Mouse (Mus musculus) hindbrain, embryonic 10.5 days (tissue): Measurements from ENCODE around the gene Crnkl1. TPM values are rescaled to one million over a fixed set of nuclear protein-coding genes. Genes with fewer than 3 reads are reported as not detected.

Experiments used
- DNase-seq: peaks from one replicate; pipeline ENCODE4 v3.0.0-alpha.2; 2017; ENCODE audit warnings: low spot score
- H3K27ac ChIP-seq: fragments of 300-500 bp; sonication (generic); 2 replicates; pipeline ENCODE4 v1.5.1; 2016; ENCODE audit warnings: mild to moderate bottlenecking, moderate library complexity
- H3K27me3 ChIP-seq: fragments of 300-500 bp; sonication (generic); 2 replicates; pipeline ENCODE4 v1.6.1; 2016; ENCODE audit warnings: mild to moderate bottlenecking; ENCODE audit not compliant: poor library complexity, insufficient read depth, severe bottlenecking
- H3K36me3 ChIP-seq: fragments of 300-500 bp; sonication (generic); 2 replicates; pipeline ENCODE4 v1.6.1; 2016; ENCODE audit warnings: mild to moderate bottlenecking, moderate library complexity
- H3K4me1 ChIP-seq: fragments of 300-500 bp; sonication (generic); replicated peaks from 2 replicates; pipeline ENCODE4 v1.6.1; 2016; ENCODE audit warnings: mild to moderate bottlenecking
- H3K4me3 ChIP-seq: fragments of 300-500 bp; sonication (generic); 2 replicates; pipeline ENCODE4 v1.5.1; 2016; ENCODE audit warnings: mild to moderate bottlenecking, moderate library complexity
- H3K9me3 ChIP-seq: fragments of 300-500 bp; sonication (generic); 2 replicates; pipeline ENCODE4 v1.6.1; 2016; ENCODE audit warnings: mild to moderate bottlenecking, moderate library complexity
- WGBS: fragments of 180-500 bp; shearing (Covaris S2); methylation state at CpG from one replicate; pipeline ENCODE4 v1.1.7; 2016; 5-methylcytosine and 5-hydroxymethylcytosine counted together
- polyA plus RNA-seq: library from polyadenylated mRNA; unstranded; fragments of >200 nt; fragmentation: Nextera tagmentation; extraction: Ambion mirVana; gene quantifications from 2 replicates; pipeline ENCODE4 v1.2.1, GENCODE M21; 2016

Crnkl1 gene
- polyA plus RNA-seq, result 26.7 and 33.6 TPM in 2 replicates

DNA sequence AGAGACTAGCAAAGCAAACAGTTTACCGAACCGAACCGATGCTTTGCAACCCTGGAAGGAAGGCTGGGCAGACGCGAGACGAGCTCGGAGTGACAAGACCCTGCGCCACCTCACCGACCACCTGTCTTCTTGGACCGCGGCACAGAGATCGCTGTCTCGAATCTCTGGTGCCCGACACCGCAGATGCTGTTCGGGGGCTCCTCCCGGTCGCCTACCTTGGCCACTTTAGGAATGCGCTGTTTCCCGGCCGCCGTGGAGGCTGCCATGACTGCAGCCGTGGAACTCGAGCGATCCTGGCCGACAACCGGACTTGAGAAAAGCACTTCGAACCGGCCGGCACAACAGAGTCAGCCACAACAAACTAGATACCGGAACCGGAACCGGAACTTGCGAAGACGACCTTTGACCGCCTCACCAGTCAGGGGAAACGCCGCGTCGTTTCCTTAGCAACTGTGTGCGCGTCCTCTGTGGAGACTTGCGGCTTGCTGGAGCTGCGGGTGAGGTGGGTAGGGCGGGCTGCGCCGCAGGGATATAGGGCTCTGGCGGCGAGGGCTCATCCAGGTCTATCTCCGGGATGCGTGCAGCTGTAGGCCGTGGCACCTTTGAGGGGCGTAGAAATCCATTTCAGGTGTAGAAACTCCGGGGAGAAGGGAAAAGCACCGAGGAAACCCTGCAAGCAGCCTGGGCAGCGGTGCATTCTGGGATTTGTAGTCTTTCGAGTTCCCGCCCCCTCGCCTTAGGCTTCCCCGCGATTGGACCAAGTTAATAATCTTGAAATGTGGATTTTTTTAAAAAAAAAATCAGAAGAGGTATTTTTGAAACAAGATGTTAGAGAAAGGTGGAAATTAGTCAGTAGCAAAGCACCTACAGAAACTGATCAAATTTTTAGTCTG lies at the start of gene Crnkl1, which contains the start of gene Cfap61:
Gene Crnkl1 (minus strand): TSS at position 676 of the 893 bp plus-strand sequence.
Gene Cfap61 (plus strand): TSS at position 446 of the 893 bp plus-strand sequence.
- Histone ChIP-seq H3K27ac (peak within 1 kb of the TSS; percentile 77), H3K9me3 (no peaks in the 10 kb centered on the region), H3K4me1 (peaks cover 12% of the 10 kb centered on the region), H3K36me3 (peaks cover 32% of the 10 kb centered on the region), H3K4me3 (peak within 1 kb of the TSS; percentile 91), H3K27me3 (no peaks in the 10 kb centered on the region)
- WGBS, result under 1% methylated on average over 61 of the region's 61 CpGs
- DNase-seq, result peak; percentile 96

DNA sequence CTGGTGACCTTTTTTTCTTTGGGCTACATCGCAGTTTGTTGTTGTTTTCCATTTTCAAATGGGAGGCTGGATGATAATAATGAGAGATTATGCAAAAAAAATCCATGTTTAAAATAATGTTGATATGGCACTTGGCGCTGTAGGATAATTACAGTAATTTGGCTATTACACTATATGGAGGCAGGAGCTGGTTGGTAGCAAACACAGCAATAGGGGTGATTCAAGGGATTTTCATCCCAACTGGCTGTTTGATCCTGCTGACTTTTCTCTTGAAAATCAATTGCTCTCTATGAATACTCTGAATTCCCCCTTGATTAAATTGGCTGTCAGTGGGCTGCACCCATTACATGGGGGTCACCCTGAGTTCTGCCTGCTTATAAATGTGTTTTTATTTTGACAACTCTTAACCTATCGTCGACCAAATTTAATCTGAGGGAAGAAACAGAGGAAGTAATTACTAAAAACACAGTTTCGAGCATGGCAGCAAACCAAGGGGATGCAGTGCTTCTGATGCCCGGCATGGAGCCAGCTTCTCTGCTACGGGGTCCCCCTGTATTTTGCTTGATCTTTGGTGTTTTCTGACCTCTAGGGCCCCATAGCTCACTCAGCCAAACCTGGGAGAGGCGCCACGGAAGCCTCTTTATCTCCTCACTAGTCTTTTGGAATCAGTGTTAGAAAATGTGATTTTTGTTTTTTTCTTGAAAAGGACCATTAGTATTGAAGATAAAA lies 47.7 kb upstream of the Crnkl1 start:
- H3K36me3 ChIP-seq, result no peaks in the 10 kb centered on the region
- H3K9me3 ChIP-seq, result no peaks in the 10 kb centered on the region
- H3K27me3 ChIP-seq, result no peaks in the 10 kb centered on the region
- no peak overlapping the region; the same call in 1 of the 2 replicates for H3K27ac ChIP-seq
- H3K4me1 ChIP-seq, result peaks cover 29% of the 10 kb centered on the region
- WGBS, result 75% methylated on average over 9 of the region's 9 CpGs
- no peak for DNase-seq
- H3K4me3 ChIP-seq, result no peak overlapping the region

- Histone ChIP-seq H3K4me1 (peaks cover 29% of the 10 kb centered on the region), H3K9me3 (no peaks in the 10 kb centered on the region), H3K36me3 (no peaks in the 10 kb centered on the region), H3K4me3 (no peak overlapping the region), H3K27ac (no peak overlapping the region), H3K27me3 (no peaks in the 10 kb centered on the region)
- DNase-seq, result peak; percentile 27
- WGBS, result 30% methylated on average over 6 of the region's 6 CpGs
These were observed 46.9 kb upstream of the Crnkl1 start for GRCm38 (mm10) chr2:145981699-145982112.

DNA sequence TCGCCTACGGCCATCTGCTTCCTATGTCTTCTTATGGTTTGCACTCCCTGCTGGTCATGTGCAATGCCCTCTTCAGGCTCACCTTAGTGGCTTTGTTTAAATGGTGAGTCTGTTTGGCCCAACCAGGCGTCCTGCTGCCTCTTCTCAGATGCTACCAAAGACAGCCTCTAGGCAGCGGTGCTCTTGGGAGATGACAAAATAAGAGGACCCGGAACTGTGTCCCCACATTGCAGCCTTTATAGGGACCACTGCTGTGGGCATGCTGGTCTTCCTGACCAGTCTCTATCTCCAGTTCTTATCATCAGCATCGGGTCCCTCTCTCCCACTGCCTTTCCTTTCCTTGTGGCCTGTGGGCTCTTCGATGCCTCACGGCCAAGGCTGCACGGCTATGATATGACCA lies 46.1 kb upstream of the Crnkl1 start:
- Histone ChIP-seq H3K27me3 (no peaks in the 10 kb centered on the region), H3K4me1 (peaks cover 29% of the 10 kb centered on the region), H3K4me3 (no peak overlapping the region), H3K27ac (no peak overlapping the region), H3K36me3 (no peaks in the 10 kb centered on the region), H3K9me3 (no peaks in the 10 kb centered on the region)
- 76% methylated on average over 9 of the region's 9 CpGs for WGBS
- no peak for DNase-seq

- H3K4me1 ChIP-seq, result peaks cover 29% of the 10 kb centered on the region
- DNase-seq, result no peak
- H3K36me3 ChIP-seq, result no peaks in the 10 kb centered on the region
- H3K9me3 ChIP-seq, result no peaks in the 10 kb centered on the region
- H3K27ac ChIP-seq, result 0 out of 2 replicates have a peak overlapping the region, but pooled peaks have one; percentile 8
- H3K4me3 ChIP-seq, result no peak overlapping the region
- WGBS, result 73% methylated on average over 4 of the region's 4 CpGs
- H3K27me3 ChIP-seq, result no peaks in the 10 kb centered on the region
These were observed 44.8 kb upstream of the Crnkl1 start for GRCm38 (mm10) chr2:145979616-145980015.

DNA sequence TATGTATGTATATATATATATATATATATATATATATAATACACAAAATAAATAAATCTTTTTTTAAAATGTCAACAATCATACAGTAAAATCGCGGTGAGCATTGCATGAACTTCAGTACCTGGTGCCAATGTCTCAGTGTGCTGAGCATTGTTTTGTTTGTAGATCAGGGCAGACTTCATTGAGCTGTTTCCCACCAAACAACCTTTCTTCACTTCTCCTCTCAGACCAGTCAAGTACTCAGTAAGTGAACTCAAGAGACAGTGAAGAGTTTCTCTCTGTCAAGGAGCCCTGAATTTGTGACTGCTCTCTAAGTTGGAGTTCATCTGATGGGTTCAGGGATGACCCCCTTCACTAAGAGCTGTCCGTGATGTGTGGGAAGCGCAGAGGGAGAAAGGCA lies 37.8 kb upstream of the Crnkl1 start:
- Histone ChIP-seq H3K4me1 (no peaks in the 10 kb centered on the region), H3K27me3 (no peaks in the 10 kb centered on the region), H3K4me3 (no peak overlapping the region), H3K36me3 (no peaks in the 10 kb centered on the region), H3K27ac (no peak overlapping the region), H3K9me3 (no peaks in the 10 kb centered on the region)
- WGBS, result 95% methylated on average over 4 of the region's 4 CpGs
- DNase-seq, result no peak

GRCm38 (mm10) chr2:145971237-145972010 lies 36.6 kb upstream of the Crnkl1 start:
- H3K9me3 ChIP-seq, result no peaks in the 10 kb centered on the region
- no peaks in the 10 kb centered on the region for H3K36me3 ChIP-seq
- H3K4me3 ChIP-seq, result no peak overlapping the region
- no peaks in the 10 kb centered on the region for H3K27me3 ChIP-seq
- no peak overlapping the region for H3K27ac ChIP-seq
- no peaks in the 10 kb centered on the region for H3K4me1 ChIP-seq
- WGBS, result 94% methylated on average over 20 of the region's 20 CpGs
- DNase-seq, result no peak

DNA sequence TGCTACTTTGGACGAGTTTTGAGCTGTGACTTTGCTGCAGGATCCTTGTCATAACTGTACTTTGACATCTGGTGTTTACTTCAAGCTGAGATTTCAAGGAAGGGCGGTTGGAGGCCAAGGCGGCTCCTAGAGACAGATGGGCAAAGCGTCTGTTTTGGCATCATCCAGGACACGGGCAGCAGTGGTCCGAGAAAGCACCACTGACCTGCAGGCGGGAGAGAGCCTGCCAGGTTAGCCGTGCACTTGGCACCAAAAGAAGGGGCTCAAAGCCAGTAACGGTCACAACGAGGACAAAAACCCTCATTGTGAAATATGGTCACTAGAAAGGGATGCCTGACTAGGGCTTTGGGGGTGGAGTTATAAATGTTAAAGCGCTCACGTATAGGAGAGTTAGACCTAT lies 35.9 kb upstream of the Crnkl1 start:
- no peak overlapping the region for H3K4me3 ChIP-seq

GRCm38 (mm10) chr2:145961861-145962260 lies 27.0 kb upstream of the Crnkl1 start:
- H3K4me3 ChIP-seq, result no peak overlapping the region
- DNase-seq, result no peak
- H3K36me3 ChIP-seq, result no peaks in the 10 kb centered on the region
- H3K27me3 ChIP-seq, result peaks cover 4% of the 10 kb centered on the region; the same call in 1 of the 2 replicates
- peaks cover 15% of the 10 kb centered on the region for H3K4me1 ChIP-seq
- whole genome bisulfite sequencing, result 87% methylated on average over 5 of the region's 5 CpGs
- H3K27ac ChIP-seq, result no peak overlapping the region
- H3K9me3 ChIP-seq, result no peaks in the 10 kb centered on the region

More for the DNA sequence above, 35.9 kb upstream of the Crnkl1 start:
- H3K4me1 ChIP-seq, result no peaks in the 10 kb centered on the region
- DNase-seq, result no peak
- no peaks in the 10 kb centered on the region for H3K9me3 ChIP-seq
- no peaks in the 10 kb centered on the region for H3K36me3 ChIP-seq
- no peaks in the 10 kb centered on the region for H3K27me3 ChIP-seq
- H3K27ac ChIP-seq, result no peak overlapping the region
- WGBS, result 88% methylated on average over 12 of the region's 12 CpGs

DNA sequence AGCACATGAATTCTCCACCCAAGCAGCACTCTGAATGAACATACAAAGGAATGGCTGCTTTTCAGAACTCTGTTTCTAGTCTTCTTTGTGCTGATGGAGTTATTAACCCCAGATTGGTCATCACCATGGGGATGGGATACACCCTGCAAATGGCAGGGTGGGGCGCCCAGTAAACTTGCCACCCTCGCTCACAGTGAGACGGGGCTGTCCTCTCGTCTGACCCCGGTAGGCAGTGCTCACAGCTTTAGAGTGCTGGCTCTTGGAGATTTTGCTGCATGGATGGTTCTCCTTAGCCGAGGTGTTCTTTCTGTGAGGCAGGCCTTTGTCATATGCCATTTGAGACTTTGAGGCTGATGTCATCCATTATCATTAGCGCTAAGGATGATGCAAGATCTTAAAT lies 23.7 kb upstream of the Crnkl1 start:
- 53% methylated on average over 7 of the region's 7 CpGs for WGBS
- DNase-seq, result peak; percentile 33
- H3K4me3 ChIP-seq, result no peak overlapping the region
- no peaks in the 10 kb centered on the region for H3K9me3 ChIP-seq
- peak overlapping the region; percentile 68 for H3K27ac ChIP-seq
- peaks cover 5% of the 10 kb centered on the region; the same call in 1 of the 2 replicates for H3K27me3 ChIP-seq
- peaks cover 15% of the 10 kb centered on the region for H3K4me1 ChIP-seq
- H3K36me3 ChIP-seq, result no peaks in the 10 kb centered on the region

- Histone ChIP-seq H3K9me3 (no peaks in the 10 kb centered on the region), H3K4me3 (no peak overlapping the region), H3K36me3 (no peaks in the 10 kb centered on the region), H3K27me3 (peaks cover 5% of the 10 kb centered on the region; the same call in 1 of the 2 replicates), H3K4me1 (peaks cover 15% of the 10 kb centered on the region), H3K27ac (peak overlapping the region; percentile 68)
- peak; percentile 23 for DNase-seq
- WGBS, result 79% methylated on average over 6 of the region's 6 CpGs
These were observed 23.3 kb upstream of the Crnkl1 start for GRCm38 (mm10) chr2:145958097-145958496.

DNA sequence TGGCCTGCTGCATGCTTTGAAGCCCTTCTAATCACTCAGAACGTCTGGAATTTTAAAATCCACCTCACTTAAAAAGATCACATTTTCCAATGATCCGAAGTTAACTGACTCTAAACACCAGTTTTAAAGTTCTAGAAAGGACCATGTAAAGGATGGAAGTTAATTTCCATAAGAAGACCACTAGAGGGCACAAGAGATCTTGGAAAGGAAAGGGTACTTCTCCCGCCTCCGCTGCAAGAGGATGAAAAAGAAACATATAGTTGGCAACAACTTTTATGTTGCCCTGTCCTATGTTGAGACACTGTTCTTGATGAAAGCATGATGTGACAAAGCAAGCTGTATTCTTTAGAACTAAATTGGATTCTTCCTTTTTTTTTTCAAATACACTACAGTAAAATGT lies 22.6 kb upstream of the Crnkl1 start:
- peaks cover 5% of the 10 kb centered on the region; the same call in 1 of the 2 replicates for H3K27me3 ChIP-seq
- DNase-seq, result no peak
- H3K4me3 ChIP-seq, result no peak overlapping the region
- no peaks in the 10 kb centered on the region for H3K36me3 ChIP-seq
- WGBS, result 15% methylated on average over 4 of the region's 4 CpGs
- H3K27ac ChIP-seq, result no peak overlapping the region
- no peaks in the 10 kb centered on the region for H3K9me3 ChIP-seq
- H3K4me1 ChIP-seq, result peaks cover 15% of the 10 kb centered on the region
